Mouse (Mus musculus) stomach, postnatal 0 days (tissue): ENCODE data around the gene Sh3bgrl. TPM values are rescaled to one million over a fixed set of nuclear protein-coding genes. Genes with fewer than 3 reads are reported as not detected.

Experiments used
- ATAC-seq: fragments of 200-750 bp; cut with Nextera tagmentation; 2 replicates; pipeline ENCODE4 v1.8.0; 2017; ENCODE audit not compliant: low FRiP score, low TSS enrichment
- DNase-seq: peaks from one replicate; pipeline ENCODE4 v3.0.0-alpha.2; 2016; ENCODE audit warnings: low spot score
- H3K27ac ChIP-seq: fragments of 300-500 bp; sonication (generic); replicated peaks from 2 replicates; pipeline ENCODE4 v1.5.1; 2014; ENCODE audit warnings: mild to moderate bottlenecking, control low read depth
- H3K27me3 ChIP-seq: fragments of 300-500 bp; sonication (generic); 2 replicates; pipeline ENCODE4 v1.6.1; 2014; ENCODE audit warnings: low read length; ENCODE audit not compliant: control insufficient read depth, insufficient read depth
- H3K36me3 ChIP-seq: fragments of 300-500 bp; sonication (generic); 2 replicates; pipeline ENCODE4 v1.6.1; 2014; ENCODE audit warnings: low read length, mixed read lengths; ENCODE audit not compliant: control insufficient read depth, insufficient read depth
- H3K4me1 ChIP-seq: fragments of 300-500 bp; sonication (generic); replicated peaks from 2 replicates; pipeline ENCODE4 v1.6.1; 2014; ENCODE audit warnings: antibody characterized with exemption; ENCODE audit not compliant: control insufficient read depth, insufficient read depth
- H3K4me2 ChIP-seq: fragments of 300-500 bp; sonication (generic); replicated peaks from 2 replicates; pipeline ENCODE4 v1.6.1; 2014; ENCODE audit warnings: low read depth, mild to moderate bottlenecking, control low read depth, moderate library complexity
- H3K4me3 ChIP-seq: fragments of 300-500 bp; sonication (generic); 2 replicates; pipeline ENCODE4 v1.5.1; 2014; ENCODE audit warnings: low read depth, low read length, control low read depth
- H3K9ac ChIP-seq: fragments of 300-500 bp; sonication (generic); 2 replicates; pipeline ENCODE4 v1.6.1; 2014; ENCODE audit warnings: mild to moderate bottlenecking, low read length, control low read depth, mixed read lengths
- H3K9me3 ChIP-seq: fragments of 300-500 bp; sonication (generic); 2 replicates; pipeline ENCODE4 v1.6.1; 2016; ENCODE audit warnings: low read length; ENCODE audit not compliant: control insufficient read depth
- CTCF ChIP-seq: IDR thresholded peaks from 2 replicates; pipeline ENCODE4 v1.5.1; 2016; ENCODE audit warnings: antibody characterized with exemption, low read depth, mild to moderate bottlenecking, moderate library complexity
- EP300 ChIP-seq: optimal IDR thresholded peaks from 2 replicates; pipeline ENCODE3; 2016; ENCODE audit warnings: antibody characterized with exemption
- WGBS: fragments of 180-500 bp; shearing (Covaris S2); extraction: QIAGEN DNeasy Blood & Tissue Kit; methylation state at CpG from one replicate; pipeline ENCODE4 v1.1.7; 2014; 5-methylcytosine and 5-hydroxymethylcytosine counted together
- polyA plus RNA-seq: library from polyadenylated mRNA; unstranded; fragments of >200 nt; fragmentation: Nextera tagmentation; extraction: Ambion mirVana; gene quantifications from 2 replicates; pipeline ENCODE4 v1.2.1, GENCODE M21; 2015

Sh3bgrl gene
- polyA plus RNA-seq, 1 experiment from 2014 or later = 66.8 TPM

DNA sequence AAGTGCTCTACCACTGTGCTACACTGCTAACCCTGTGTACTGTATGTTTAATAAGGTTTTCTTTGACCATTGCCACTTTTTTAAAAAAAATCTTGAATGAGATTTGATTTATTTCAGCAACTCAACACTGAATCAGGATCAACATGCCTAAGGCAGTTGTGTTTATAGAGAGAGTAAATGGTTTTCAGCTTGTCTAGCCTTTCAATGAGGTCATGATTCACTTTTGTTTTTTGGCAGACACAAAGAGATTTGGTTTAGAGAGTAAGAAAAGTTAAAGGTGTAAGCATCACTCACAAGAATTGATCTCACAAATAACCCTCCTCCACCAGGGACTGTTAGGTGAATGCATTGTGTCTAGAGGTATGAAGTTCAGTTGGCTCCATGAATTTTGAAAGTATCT lies 41.1 kb downstream of the Sh3bgrl start:
- Histone ChIP-seq H3K9me3 (no peaks in the 10 kb centered on the region), H3K36me3 (no peaks in the 10 kb centered on the region), H3K4me3 (no peak overlapping the region), H3K27ac (no peak overlapping the region), H3K27me3 (no peaks in the 10 kb centered on the region), H3K9ac (no peak overlapping the region), H3K4me1 (no peaks in the 10 kb centered on the region), H3K4me2 (no peak overlapping the region)
- ATAC-seq = no peak
- TF ChIP-seq CTCF (no peak), EP300 (no peak)
- DNase-seq = no peak

DNA sequence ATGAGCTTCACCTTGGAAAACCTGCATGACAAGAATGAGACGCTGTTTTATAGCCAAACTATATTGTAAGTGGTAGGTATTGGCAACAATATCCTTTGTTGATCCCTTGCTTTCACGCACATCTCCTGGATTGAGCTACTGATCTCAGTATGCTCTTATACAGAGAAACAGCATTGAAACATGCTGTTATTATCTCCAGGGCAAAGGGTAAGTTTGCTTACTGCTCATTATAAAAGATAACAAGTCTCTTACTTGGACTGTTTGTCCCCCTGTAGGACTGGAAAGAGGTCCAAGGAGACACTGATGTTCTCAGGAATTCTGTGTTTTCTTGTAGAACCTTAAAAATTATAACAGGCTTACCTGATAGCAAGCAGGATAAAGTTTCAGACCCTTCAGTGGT lies 41.7 kb downstream of the Sh3bgrl start:
- no peak overlapping the region for H3K27ac ChIP-seq

DNA sequence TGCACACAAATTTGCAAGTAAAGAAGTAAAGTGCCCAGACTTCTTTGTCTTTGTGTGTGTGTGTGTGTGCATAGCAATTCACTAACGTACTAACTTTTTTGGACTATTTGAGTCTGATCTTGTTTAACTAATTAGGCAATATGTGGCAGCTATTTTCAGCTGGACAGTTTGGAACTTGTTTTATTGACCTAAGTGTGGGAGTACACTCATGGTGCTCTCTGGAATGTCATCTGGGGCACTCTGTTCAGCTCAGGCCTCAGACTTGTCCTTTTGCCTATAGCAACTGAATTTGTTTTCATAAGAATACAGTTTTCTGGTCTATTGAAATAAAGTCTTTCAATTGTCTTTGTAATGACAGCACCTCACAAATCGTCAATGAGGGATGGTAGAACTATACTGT lies 42.1 kb downstream of the Sh3bgrl start:
- no peaks in the 10 kb centered on the region for H3K9me3 ChIP-seq
- no peaks in the 10 kb centered on the region for H3K36me3 ChIP-seq
- no peaks in the 10 kb centered on the region for H3K4me1 ChIP-seq
- H3K27me3 ChIP-seq = no peaks in the 10 kb centered on the region
- H3K9ac ChIP-seq = no peak overlapping the region
- TF ChIP-seq EP300 (no peak), CTCF (no peak)
- no peak for ATAC-seq
- H3K27ac ChIP-seq = no peak overlapping the region
- DNase-seq = no peak
- no peak overlapping the region for H3K4me2 ChIP-seq
- no peak overlapping the region for H3K4me3 ChIP-seq
- WGBS = 51% methylated on average over 2 of the region's 2 CpGs

More for the DNA sequence above, 41.7 kb downstream of the Sh3bgrl start:
- Histone ChIP-seq H3K4me2 (no peak overlapping the region), H3K36me3 (no peaks in the 10 kb centered on the region), H3K27me3 (no peaks in the 10 kb centered on the region), H3K4me3 (no peak overlapping the region), H3K9me3 (no peaks in the 10 kb centered on the region), H3K9ac (no peak overlapping the region), H3K4me1 (no peaks in the 10 kb centered on the region)
- WGBS = 49% methylated on average over 2 of the region's 2 CpGs
- TF ChIP-seq CTCF = no peak
- TF ChIP-seq EP300 = no peak
- no peak for ATAC-seq
- no peak for DNase-seq

DNA sequence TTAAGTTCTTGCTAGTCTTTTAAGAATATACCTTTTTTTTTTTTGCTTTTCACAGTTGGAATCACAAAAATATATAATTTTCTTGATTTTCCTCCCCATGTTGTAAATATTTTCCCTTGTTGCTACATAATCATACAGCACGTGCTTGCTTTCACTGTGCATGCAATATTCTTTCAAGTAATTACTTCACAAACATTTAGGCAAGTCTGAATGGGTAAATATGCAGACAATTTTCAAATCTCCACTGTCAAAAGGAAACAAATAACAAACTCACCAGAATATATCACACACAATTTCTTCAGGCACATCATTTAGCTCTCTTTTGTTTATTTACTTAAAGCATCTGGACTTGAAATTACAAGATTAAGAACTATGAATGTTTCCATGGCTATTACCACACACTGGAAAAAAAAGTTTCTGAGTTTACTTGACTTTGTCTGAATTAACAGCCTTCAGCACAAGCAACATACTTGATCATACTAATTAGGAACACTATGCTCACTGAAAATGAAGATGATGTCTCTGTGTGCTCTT lies 46.2 kb downstream of the Sh3bgrl start:
- no peak for ATAC-seq
- H3K4me2 ChIP-seq = no peak overlapping the region
- H3K4me1 ChIP-seq = no peaks in the 10 kb centered on the region
- H3K4me3 ChIP-seq = no peak overlapping the region
- WGBS = 56% methylated on average over 1 of the region's 1 CpGs
- H3K27ac ChIP-seq = peak overlapping the region; percentile 40; the same call in 1 of the 2 replicates
- TF ChIP-seq EP300 (no peak), CTCF (no peak)
- H3K9ac ChIP-seq = no peak overlapping the region
- H3K36me3 ChIP-seq = no peaks in the 10 kb centered on the region
- no peaks in the 10 kb centered on the region for H3K9me3 ChIP-seq
- DNase-seq = no peak
- H3K27me3 ChIP-seq = no peaks in the 10 kb centered on the region

DNA sequence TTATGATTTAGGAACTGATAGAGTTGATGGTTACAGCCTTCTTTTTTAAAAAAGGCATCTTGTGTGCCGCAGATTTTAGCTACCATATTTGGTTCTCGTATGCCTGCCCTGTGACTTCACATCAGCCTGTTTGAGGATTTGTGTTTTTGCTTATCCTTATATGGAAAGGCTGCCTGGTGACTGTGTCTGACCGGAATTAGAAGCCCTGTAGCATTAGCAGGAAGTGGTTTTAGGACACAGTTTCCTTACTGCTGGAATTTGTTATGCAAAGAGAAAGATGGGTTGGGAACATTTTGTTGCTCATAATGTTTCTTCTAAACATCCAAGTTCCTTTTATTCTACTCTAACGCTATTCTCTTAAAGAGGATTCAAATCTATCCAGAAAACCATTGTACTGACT lies 47.1 kb downstream of the Sh3bgrl start:
- Histone ChIP-seq H3K27me3 (no peaks in the 10 kb centered on the region), H3K9ac (no peak overlapping the region), H3K36me3 (no peaks in the 10 kb centered on the region), H3K4me1 (no peaks in the 10 kb centered on the region), H3K27ac (peak overlapping the region; percentile 63), H3K4me2 (no peak overlapping the region), H3K4me3 (no peak overlapping the region), H3K9me3 (no peaks in the 10 kb centered on the region)
- DNase-seq (no peak), ATAC-seq (no peak)
- no peak for TF ChIP-seq EP300
- no peak for TF ChIP-seq CTCF
- WGBS = 53% methylated on average over 4 of the region's 4 CpGs

DNA sequence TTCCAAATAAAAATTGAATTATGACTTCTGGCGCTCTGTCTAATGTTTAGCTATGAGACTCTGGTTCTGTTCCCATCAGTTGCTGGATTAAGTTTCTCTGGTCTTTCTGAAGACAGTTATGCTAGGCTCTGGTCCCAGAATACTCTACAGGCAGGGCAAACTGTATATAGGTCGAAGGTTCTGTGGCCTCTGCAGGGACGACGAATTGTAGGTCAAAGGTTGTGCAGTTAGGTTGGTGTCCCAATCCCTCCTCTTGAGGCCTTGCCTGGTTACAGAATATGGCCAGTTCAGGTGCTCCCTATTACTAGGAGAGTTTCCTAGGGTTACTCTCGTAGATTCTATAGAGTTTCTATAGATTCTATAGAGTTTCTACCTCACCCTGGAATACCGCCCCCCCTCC lies 50.6 kb downstream of the Sh3bgrl start:
- DNase-seq (no peak), ATAC-seq (no peak)
- TF ChIP-seq CTCF (no peak), EP300 (no peak)
- no peaks in the 10 kb centered on the region for H3K27me3 ChIP-seq
- WGBS = 70% methylated on average over 6 of the region's 6 CpGs
- no peak overlapping the region for H3K27ac ChIP-seq
- H3K4me2 ChIP-seq = no peak overlapping the region
- H3K36me3 ChIP-seq = no peaks in the 10 kb centered on the region
- H3K4me3 ChIP-seq = no peak overlapping the region
- H3K9ac ChIP-seq = no peak overlapping the region
- H3K4me1 ChIP-seq = no peaks in the 10 kb centered on the region
- H3K9me3 ChIP-seq = no peaks in the 10 kb centered on the region
